Mouse (Mus musculus) embryonic facial prominence, embryonic 11.5 days (tissue): ENCODE results near the gene Morn1. TPM values are rescaled to one million over a fixed set of nuclear protein-coding genes. Genes with fewer than 3 reads are reported as not detected.

Experiments
- ATAC-seq: fragments of 200-750 bp; cut with Nextera tagmentation; replicated peaks from 2 replicates; pipeline ENCODE4 v1.8.0; 2017; ENCODE audit warnings: low read depth; ENCODE audit not compliant: insufficient number of reproducible peaks, low FRiP score, low TSS enrichment
- DNase-seq: peaks from one replicate; pipeline ENCODE4 v3.0.0-alpha.2; 2015; ENCODE audit warnings: low spot score
- H3K27ac ChIP-seq: fragments of 300-500 bp; sonication (generic); replicated peaks from 2 replicates; pipeline ENCODE4 v1.5.1; 2014; ENCODE audit warnings: mild to moderate bottlenecking, low read depth, low read length, control low read depth
- H3K27me3 ChIP-seq: fragments of 300-500 bp; sonication (generic); 2 replicates; pipeline ENCODE4 v1.6.1; 2014; ENCODE audit warnings: mild to moderate bottlenecking, low read length, moderate library complexity, mixed read lengths; ENCODE audit not compliant: control insufficient read depth, insufficient read depth
- H3K36me3 ChIP-seq: fragments of 300-500 bp; sonication (generic); replicated peaks from 2 replicates; pipeline ENCODE4 v1.6.1; 2014; ENCODE audit warnings: low read depth, mild to moderate bottlenecking, low read length, moderate library complexity, mixed read lengths; ENCODE audit not compliant: control insufficient read depth, insufficient read depth
- H3K4me1 ChIP-seq: fragments of 300-500 bp; sonication (generic); 2 replicates; pipeline ENCODE4 v1.6.1; 2014; ENCODE audit warnings: low read length, mixed read lengths; ENCODE audit not compliant: control insufficient read depth, insufficient read depth
- H3K4me2 ChIP-seq: fragments of 300-500 bp; sonication (generic); 2 replicates; pipeline ENCODE4 v1.6.1; 2014; ENCODE audit warnings: low read depth, mild to moderate bottlenecking, control low read depth, low read length, moderate library complexity
- H3K4me3 ChIP-seq: fragments of 300-500 bp; sonication (generic); 2 replicates; pipeline ENCODE4 v1.5.1; 2014; ENCODE audit warnings: low read depth, low read length, control low read depth
- H3K9ac ChIP-seq: fragments of 300-500 bp; sonication (generic); replicated peaks from 2 replicates; pipeline ENCODE4 v1.6.1; 2014; ENCODE audit warnings: mild to moderate bottlenecking, control low read depth, low read length
- H3K9me3 ChIP-seq: fragments of 300-500 bp; sonication (generic); replicated peaks from 2 replicates; pipeline ENCODE4 v1.6.1; 2016; ENCODE audit warnings: mild to moderate bottlenecking, low read length, inconsistent platforms, mixed read lengths; ENCODE audit not compliant: control insufficient read depth
- whole genome bisulfite sequencing: fragments of 180-500 bp; shearing (Covaris S2); extraction: QIAGEN DNeasy Blood & Tissue Kit; methylation state at CpG from one replicate; pipeline ENCODE4 v1.1.7; 2014; 5-methylcytosine and 5-hydroxymethylcytosine counted together
- polyA plus RNA-seq: library from polyadenylated mRNA; unstranded; fragments of >200 nt; fragmentation: Nextera tagmentation; extraction: Ambion mirVana; gene quantifications from 2 replicates; pipeline ENCODE4 v1.2.1, GENCODE M21; 2014

Morn1 gene
- polyA plus RNA-seq, 1 experiment from 2014 or later = 3.5 TPM

DNA sequence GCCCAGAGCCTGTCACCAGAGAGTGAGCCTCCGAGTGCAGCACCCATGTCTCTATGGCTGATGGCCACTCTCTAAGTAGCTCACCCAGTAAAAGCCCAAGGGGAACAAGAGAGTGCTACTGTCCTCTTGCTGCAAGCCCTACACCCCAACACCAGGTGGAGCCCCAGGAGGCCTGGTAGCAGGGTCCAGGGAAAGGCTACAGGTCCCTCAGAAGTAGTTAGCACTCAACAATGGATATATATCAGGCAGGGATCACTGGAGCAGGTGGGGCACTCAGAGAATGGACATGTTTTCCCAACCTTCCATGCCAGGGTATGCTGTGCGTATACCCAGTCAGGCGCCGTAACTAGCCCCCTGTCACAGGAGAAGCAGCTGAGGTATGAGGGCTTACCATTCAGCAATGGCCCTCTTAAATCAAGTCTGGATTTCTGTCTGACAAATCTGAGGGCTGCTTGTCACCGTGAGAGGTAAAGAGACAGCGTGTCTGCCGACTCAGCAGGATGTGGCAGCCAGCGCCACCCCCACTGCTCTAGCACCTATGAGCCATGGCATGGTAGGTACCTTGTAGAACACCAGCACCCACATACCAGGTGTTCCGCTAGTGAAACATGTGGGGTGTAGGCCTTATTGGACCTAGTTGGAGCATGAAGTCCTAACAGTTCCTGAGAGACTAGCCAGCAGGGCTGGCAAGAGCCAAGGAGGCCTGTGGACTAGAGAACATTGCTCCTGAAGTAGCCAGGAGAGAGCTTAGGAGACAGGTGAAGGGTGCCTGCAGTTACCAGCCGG lies 42.9 kb downstream of the Morn1 start:
- Histone ChIP-seq H3K27ac (no peak overlapping the region), H3K9ac (no peak overlapping the region), H3K9me3 (no peaks in the 10 kb centered on the region), H3K4me1 (peaks cover 11% of the 10 kb centered on the region), H3K4me2 (no peak overlapping the region), H3K27me3 (no peaks in the 10 kb centered on the region), H3K36me3 (no peaks in the 10 kb centered on the region), H3K4me3 (no peak overlapping the region)
- DNase-seq (no peak), ATAC-seq (no peak)
- 92% methylated on average over 10 of the region's 10 CpGs for whole genome bisulfite sequencing

DNA sequence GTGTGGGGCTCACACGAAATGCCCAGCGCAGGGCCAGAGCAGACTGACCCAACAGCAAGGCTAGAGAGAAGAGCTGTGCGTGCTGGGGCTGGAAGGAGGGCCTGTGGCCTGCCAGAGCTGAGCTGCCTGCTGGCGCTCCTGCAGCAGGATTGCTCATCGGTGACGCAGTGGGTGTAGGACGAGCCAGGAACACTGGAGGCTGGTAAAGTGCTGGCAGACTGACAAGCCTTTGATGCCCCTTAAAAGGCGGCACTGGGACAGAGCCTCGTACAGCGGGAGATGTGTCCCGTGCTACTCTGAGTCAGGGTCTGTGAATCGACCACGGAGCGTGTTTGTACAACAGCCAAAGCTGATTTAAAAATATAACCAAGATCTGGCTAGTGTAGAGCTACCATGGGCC lies 43.6 kb downstream of the Morn1 start:
- ATAC-seq (no peak), DNase-seq (no peak)
- no peak overlapping the region for H3K27ac ChIP-seq
- H3K4me3 ChIP-seq = no peak overlapping the region
- WGBS = 83% methylated on average over 14 of the region's 14 CpGs
- no peak overlapping the region for H3K4me2 ChIP-seq
- no peaks in the 10 kb centered on the region for H3K9me3 ChIP-seq
- H3K27me3 ChIP-seq = no peaks in the 10 kb centered on the region
- peaks cover 15% of the 10 kb centered on the region for H3K4me1 ChIP-seq
- no peaks in the 10 kb centered on the region for H3K36me3 ChIP-seq
- peak overlapping the region; percentile 25; the same call in 1 of the 2 replicates for H3K9ac ChIP-seq

DNA sequence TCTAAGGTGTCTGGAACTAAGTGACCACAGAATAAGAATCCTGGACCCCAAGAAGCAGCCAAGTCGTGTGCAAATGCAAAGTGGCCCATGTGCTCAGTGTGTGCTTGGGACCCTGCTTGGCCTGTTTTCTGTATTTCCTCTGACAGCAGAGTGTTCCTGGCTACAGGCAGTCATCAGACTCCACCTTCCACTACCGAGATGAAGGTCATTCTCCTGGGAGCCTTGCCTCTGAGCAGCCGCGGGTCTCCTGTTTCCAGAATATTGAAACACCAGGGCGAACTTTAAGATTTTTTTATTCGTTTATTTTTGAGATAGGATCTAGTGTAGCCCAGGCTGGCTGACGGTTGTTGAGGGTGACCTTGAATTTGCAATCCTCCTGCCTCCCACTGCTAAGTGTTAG lies 44.2 kb downstream of the Morn1 start:
- no peak overlapping the region for H3K9ac ChIP-seq
- H3K9me3 ChIP-seq = no peaks in the 10 kb centered on the region
- H3K27me3 ChIP-seq = no peaks in the 10 kb centered on the region
- ATAC-seq (no peak), DNase-seq (no peak)
- WGBS = 60% methylated on average over 7 of the region's 7 CpGs
- H3K4me3 ChIP-seq = no peak overlapping the region
- no peak overlapping the region for H3K27ac ChIP-seq
- peaks cover 15% of the 10 kb centered on the region for H3K4me1 ChIP-seq
- H3K36me3 ChIP-seq = no peaks in the 10 kb centered on the region
- no peak overlapping the region for H3K4me2 ChIP-seq

DNA sequence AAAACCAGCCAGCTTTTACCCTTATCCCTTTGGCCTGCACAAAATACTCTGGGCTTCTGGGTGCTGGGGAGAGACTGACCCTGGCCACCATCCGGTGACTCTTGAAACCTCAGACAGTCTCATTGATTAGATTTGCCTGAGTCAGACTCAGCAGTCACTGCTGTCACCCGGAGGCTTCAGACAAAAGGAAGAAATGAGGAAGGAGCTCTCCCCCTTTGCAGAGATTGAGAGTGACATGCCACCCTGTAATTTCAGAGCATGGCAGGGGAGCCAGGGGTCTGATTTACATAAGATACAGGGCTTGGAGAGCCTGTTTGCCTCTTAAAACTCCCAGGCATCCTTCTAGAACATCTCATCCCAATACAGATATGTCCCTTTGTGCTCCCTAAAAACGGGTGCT lies 46.8 kb downstream of the Morn1 start:
- no peak for DNase-seq
- H3K4me1 ChIP-seq = peaks cover 15% of the 10 kb centered on the region
- no peak overlapping the region for H3K9ac ChIP-seq
- 32% methylated on average over 3 of the region's 3 CpGs for WGBS
- no peaks in the 10 kb centered on the region for H3K36me3 ChIP-seq
- no peak for ATAC-seq
- H3K4me3 ChIP-seq = no peak overlapping the region
- no peak overlapping the region for H3K4me2 ChIP-seq
- no peaks in the 10 kb centered on the region for H3K9me3 ChIP-seq
- H3K27ac ChIP-seq = peak overlapping the region; percentile 56
- H3K27me3 ChIP-seq = no peaks in the 10 kb centered on the region

DNA sequence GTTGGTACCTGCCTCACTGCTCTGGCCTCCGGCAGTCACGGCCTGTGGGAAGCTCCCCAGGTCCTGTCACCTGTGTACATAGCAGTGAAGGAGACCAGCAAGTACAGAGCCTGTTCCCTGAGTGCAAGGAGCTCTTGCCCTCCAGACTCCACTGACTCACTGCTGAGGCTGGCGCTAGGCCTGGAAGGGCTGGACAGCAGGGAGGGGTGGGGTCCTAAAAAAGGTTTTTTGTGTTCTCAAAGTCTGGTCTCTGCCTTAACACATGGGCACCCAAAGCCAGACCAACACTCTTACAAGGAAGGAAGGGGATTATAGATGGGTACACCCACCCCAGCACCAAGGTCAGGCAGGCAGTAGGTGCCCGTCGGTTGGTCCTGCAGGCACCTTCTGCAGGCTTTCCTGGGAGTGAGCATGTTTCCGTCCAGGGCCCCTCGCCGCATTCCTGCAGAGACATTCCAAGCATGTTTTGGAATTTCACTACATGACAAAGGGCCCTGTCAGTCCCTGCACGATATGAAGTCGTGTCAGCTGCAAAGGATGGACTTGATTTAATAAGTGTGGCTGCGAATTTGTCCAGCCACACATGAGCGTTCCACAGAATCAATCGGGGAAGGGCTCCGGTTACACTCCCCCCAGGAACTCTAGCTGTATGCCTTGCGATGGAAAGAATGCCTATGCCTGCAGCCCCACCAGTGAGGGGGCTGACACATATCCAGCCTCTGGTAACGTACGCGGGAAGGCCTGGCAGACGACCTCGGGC lies 47.5 kb downstream of the Morn1 start:
- Histone ChIP-seq H3K9ac (peak overlapping the region; percentile 6; the same call in 1 of the 2 replicates), H3K27ac (peak overlapping the region; percentile 56), H3K4me1 (peaks cover 15% of the 10 kb centered on the region), H3K36me3 (no peaks in the 10 kb centered on the region), H3K27me3 (no peaks in the 10 kb centered on the region), H3K4me3 (no peak overlapping the region), H3K9me3 (no peaks in the 10 kb centered on the region), H3K4me2 (peak overlapping the region; percentile 16)
- ATAC-seq = peak; percentile 45; the same call in 1 of the 2 replicates
- peak; percentile 69 for DNase-seq
- WGBS = 18% methylated on average over 20 of the region's 20 CpGs

DNA sequence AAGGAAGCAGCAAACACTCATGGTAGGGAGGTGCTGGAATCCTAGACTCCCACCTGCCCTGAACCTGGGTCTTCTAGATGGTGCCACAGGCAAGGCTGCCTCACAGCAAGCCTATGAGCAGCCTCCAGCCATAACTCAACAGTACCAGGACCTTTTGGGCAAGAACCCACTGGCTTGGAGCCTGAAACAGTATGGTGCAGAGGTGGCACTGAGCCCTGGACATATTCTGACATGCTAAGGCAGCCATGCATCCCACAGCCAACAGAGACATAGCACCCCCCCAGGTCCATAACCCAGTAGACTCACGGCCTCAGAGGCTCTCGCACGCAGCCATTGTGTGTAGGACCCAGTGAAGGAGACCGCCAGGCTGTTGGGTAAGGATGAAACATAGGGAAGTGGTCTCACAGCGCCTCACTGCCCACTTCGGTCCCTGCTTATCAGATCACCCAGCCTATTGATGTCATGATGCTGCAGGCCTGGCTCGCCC lies 48.4 kb downstream of the Morn1 start:
- H3K4me2 ChIP-seq = no peak overlapping the region
- WGBS = 79% methylated on average over 7 of the region's 7 CpGs
- H3K27me3 ChIP-seq = no peaks in the 10 kb centered on the region
- H3K9ac ChIP-seq = no peak overlapping the region
- ATAC-seq = no peak; the same call in 1 of the 2 replicates
- H3K4me3 ChIP-seq = no peak overlapping the region
- no peaks in the 10 kb centered on the region for H3K36me3 ChIP-seq
- H3K27ac ChIP-seq = no peak overlapping the region; the same call in 1 of the 2 replicates
- no peak for DNase-seq
- no peaks in the 10 kb centered on the region for H3K9me3 ChIP-seq
- peaks cover 15% of the 10 kb centered on the region for H3K4me1 ChIP-seq

DNA sequence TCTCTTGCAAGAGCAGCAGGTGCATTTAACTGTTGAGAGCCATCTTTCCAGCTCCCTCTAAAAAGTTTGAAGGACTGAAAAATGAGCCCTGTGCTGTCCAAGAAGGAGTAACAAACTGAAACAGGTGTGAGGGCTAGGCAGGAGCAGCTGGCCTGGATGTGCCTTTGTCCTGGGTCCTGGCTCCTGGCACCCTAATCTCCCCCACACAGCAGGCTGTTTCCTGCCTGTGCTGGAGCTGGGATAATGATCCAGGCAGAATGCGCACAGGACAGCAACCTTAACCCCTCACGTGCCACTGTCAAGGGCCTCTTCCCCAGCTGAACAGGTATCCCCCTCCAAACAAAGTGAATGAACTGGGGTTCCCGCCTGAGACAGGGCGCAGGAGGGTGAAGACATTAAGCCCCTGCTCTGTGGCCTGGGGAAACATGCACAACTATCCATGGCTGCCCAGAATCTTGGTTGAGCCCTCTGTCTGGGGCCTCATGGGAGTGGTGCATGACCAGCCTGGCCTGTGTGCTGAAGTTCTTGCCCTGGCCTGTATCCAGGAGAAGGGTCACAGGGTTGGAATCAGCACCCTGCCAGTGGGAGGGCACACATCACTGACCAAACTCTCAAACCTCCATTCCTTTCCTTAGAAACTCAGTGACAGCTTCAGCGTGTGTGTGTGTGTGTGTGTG lies 49.7 kb downstream of the Morn1 start:
- no peak for DNase-seq
- no peak for ATAC-seq
- Histone ChIP-seq H3K27ac (no peak overlapping the region), H3K4me3 (no peak overlapping the region), H3K27me3 (no peaks in the 10 kb centered on the region), H3K36me3 (no peaks in the 10 kb centered on the region), H3K9me3 (no peaks in the 10 kb centered on the region), H3K4me2 (no peak overlapping the region), H3K9ac (no peak overlapping the region), H3K4me1 (peaks cover 18% of the 10 kb centered on the region)
- WGBS = 54% methylated on average over 5 of the region's 5 CpGs
